Mouse (Mus musculus): ENCODE data around the gene Myh7.

DNA sequence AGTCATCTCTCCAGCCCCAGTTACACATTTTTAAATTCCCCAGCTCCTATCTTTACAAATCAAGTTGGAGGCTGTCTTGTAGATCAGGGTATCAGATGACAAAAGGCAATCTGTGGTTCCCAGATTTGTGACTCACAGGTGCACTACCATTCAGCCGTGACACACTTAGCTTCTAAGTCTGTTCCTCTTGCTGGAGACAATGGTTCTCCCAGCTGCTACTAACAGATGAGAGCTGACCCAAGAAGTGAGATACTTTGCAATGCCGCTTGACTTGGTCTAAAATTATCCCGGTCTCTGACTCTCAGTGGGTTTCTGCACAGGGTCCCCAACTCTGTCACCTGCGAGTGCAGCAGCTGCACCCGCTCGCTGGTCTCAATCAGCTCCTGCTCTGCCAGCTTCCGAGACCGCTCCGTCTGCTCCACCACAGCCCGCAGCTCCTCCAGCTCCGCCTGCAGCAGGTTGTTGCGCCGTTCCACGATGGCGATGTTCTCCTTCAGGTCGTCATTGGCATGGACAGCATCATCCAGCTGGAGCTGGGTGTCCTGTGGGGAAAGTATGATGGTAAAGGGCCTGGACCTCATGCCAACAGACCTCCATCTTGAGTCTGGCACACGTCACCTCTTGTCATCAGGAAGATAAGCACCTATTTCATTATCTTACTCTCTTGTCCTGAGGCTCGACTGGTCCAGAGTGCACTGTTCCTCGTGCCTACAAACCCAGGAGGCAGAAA, 48.3 kb downstream of the Myh7 start:
- no peak for TF ChIP-seq CTCF (IDR thresholded peaks at IDR 0.05; ENCODE audit: low read depth)
- TF ChIP-seq EP300 (IDR thresholded peaks at IDR 0.05; ENCODE audit: low read depth), result no peak

Data from heart, postnatal 0 days (tissue).